Mouse (Mus musculus): ENCODE measurements around the gene Neb.

- TF ChIP-seq MAX (IDR thresholded peaks at IDR 0.05; ENCODE audit: low read length) (no peak), NRF1 (IDR thresholded peaks at IDR 0.05; ENCODE audit: insufficient read depth, low read depth, low read length, poor library complexity, severe bottlenecking) (no peak), MEF2A (IDR thresholded peaks at IDR 0.05; ENCODE audit: extremely low read depth, insufficient replicate concordance, low read depth, low read length, poor library complexity, severe bottlenecking) (no peak), E2F4 (IDR thresholded peaks at IDR 0.05; ENCODE audit: borderline replicate concordance, low read depth, low read length) (no peak), CTCF (IDR thresholded peaks at IDR 0.05 in 2 of 3, conservative IDR thresholded peaks at IDR 0.05 in 1 of 3; ENCODE audit: control insufficient read depth in 1 of 3, insufficient read depth in 1 of 3, low read depth in 2 of 3, low read length in 3 of 3, poor library complexity in 1 of 3, severe bottlenecking in 1 of 3) (no peak), TBP (IDR thresholded peaks at IDR 0.05; ENCODE audit: low read depth, low read length) (no peak), HCFC1 (IDR thresholded peaks at IDR 0.05; ENCODE audit: low read depth, low read length) (no peak), KAT2A (conservative IDR thresholded peaks at IDR 0.05; ENCODE audit: low read depth, low read length) (no peak), USF1 (IDR thresholded peaks at IDR 0.05; ENCODE audit: low read depth, low read length) (no peak), POLR2A (IDR thresholded peaks at IDR 0.05; ENCODE audit: control insufficient read depth in 1 of 2, insufficient read depth in 1 of 2, low read depth in 1 of 2, low read length in 2 of 2, poor library complexity in 1 of 2) (no peak), ZC3H11A (IDR thresholded peaks at IDR 0.05; ENCODE audit: low read depth, low read length) (no peak), POLR2AphosphoS2 (IDR thresholded peaks at IDR 0.05; ENCODE audit: low read length) (no peak), RAD21 (IDR thresholded peaks at IDR 0.05; ENCODE audit: low read depth, low read length) (no peak), ZKSCAN1 (IDR thresholded peaks at IDR 0.05; ENCODE audit: low read depth, low read length) (no peak)
Measured at GRCm38 (mm10) chr2:52405238-52405637, 27.0 kb upstream of the Neb start.

All from MEL (cell line).